Mouse (Mus musculus) stomach, embryonic 14.5 days (tissue): ENCODE data around the gene Ferd3l. TPM values are rescaled to one million over a fixed set of nuclear protein-coding genes. Genes with fewer than 3 reads are reported as not detected.

ENCODE experiments used
- polyA plus RNA-seq: library from polyadenylated mRNA; unstranded; fragments of >200 nt; fragmentation: Nextera tagmentation; extraction: Ambion mirVana; gene quantifications from 2 replicates; pipeline ENCODE4 v1.2.1, GENCODE M21; 2014

Ferd3l gene
- polyA plus RNA-seq, 1 experiment from 2014 or later, result not detected

Other genes starting within 250 kb of the Ferd3l start
- gene Twist1, start 29.2 kb downstream of the Ferd3l start, polyA plus RNA-seq, result 7.5 and 8.2 TPM in 2 replicates